Mouse (Mus musculus) heart, embryonic 11.5 days (tissue): ENCODE measurements around the gene Cuedc1. TPM values are rescaled to one million over a fixed set of nuclear protein-coding genes. Genes with fewer than 3 reads are reported as not detected.
"Not testable (repeated sequence)": the region's sequence is repeated elsewhere in the genome, so short reads cannot be mapped to it uniquely, and the experiment has no call there.

Experiments used
- ATAC-seq: fragments of 200-750 bp; cut with Nextera tagmentation; replicated peaks from 2 replicates; pipeline ENCODE4 v1.8.0; 2017; ENCODE audit warnings: moderate library complexity; ENCODE audit not compliant: insufficient number of reproducible peaks, low FRiP score, low TSS enrichment
- H3K27ac ChIP-seq: fragments of 300-500 bp; sonication (generic); 2 replicates; pipeline ENCODE4 v1.5.1; 2014; ENCODE audit warnings: mild to moderate bottlenecking, low read depth, low read length
- H3K27me3 ChIP-seq: fragments of 300-500 bp; sonication (generic); 2 replicates; pipeline ENCODE4 v1.6.1; 2014; ENCODE audit warnings: mild to moderate bottlenecking, low read length, mixed read lengths; ENCODE audit not compliant: control insufficient read depth, insufficient read depth
- H3K36me3 ChIP-seq: fragments of 300-500 bp; sonication (generic); 2 replicates; pipeline ENCODE4 v1.6.1; 2014; ENCODE audit warnings: mild to moderate bottlenecking, low read length, moderate library complexity, mixed read lengths; ENCODE audit not compliant: control insufficient read depth, insufficient read depth
- H3K4me1 ChIP-seq: fragments of 300-500 bp; sonication (generic); 2 replicates; pipeline ENCODE4 v1.6.1; 2014; ENCODE audit warnings: low read length; ENCODE audit not compliant: control insufficient read depth, insufficient read depth
- H3K4me2 ChIP-seq: fragments of 300-500 bp; sonication (generic); 2 replicates; pipeline ENCODE4 v1.6.1; 2014; ENCODE audit warnings: mild to moderate bottlenecking, moderate library complexity
- H3K4me3 ChIP-seq: fragments of 300-500 bp; sonication (generic); 2 replicates; pipeline ENCODE4 v1.5.1; 2014; ENCODE audit warnings: low read depth, low read length
- H3K9ac ChIP-seq: fragments of 300-500 bp; sonication (generic); 2 replicates; pipeline ENCODE4 v1.6.1; 2014; ENCODE audit warnings: mild to moderate bottlenecking, low read depth, low read length, moderate library complexity
- H3K9me3 ChIP-seq: fragments of 300-500 bp; sonication (generic); replicated peaks from 2 replicates; pipeline ENCODE4 v1.6.1; 2016; ENCODE audit warnings: low read length; ENCODE audit not compliant: control insufficient read depth
- WGBS: fragments of 180-500 bp; shearing (Covaris S2); extraction: QIAGEN DNeasy Blood & Tissue Kit; methylation state at CpG from one replicate; pipeline ENCODE4 v1.1.7; 2014; ENCODE audit not compliant: insufficient replicate concordance; 5-methylcytosine and 5-hydroxymethylcytosine counted together
- polyA plus RNA-seq: library from polyadenylated mRNA; unstranded; fragments of >200 nt; fragmentation: Nextera tagmentation; extraction: Ambion mirVana; gene quantifications from 2 replicates; pipeline ENCODE4 v1.2.1, GENCODE M21; 2014

Cuedc1 gene
- polyA plus RNA-seq, 1 experiment from 2014 or later, result 11.7 TPM

- Histone ChIP-seq H3K36me3 (no peaks in the 10 kb centered on the region), H3K4me2 (peak overlapping the region; percentile 59), H3K27ac (no peak overlapping the region), H3K4me1 (peaks cover 18% of the 10 kb centered on the region), H3K27me3 (peaks cover 37% of the 10 kb centered on the region), H3K9ac (0 out of 2 replicates have a peak overlapping the region, but pooled peaks have one; percentile 23), H3K4me3 (peak overlapping the region; percentile 28), H3K9me3 (no peaks in the 10 kb centered on the region)
- 4% methylated on average over 29 of the region's 29 CpGs for WGBS
- ATAC-seq, result 0 out of 2 replicates have a peak, but pooled peaks have one; percentile 4
Measured at GRCm38 (mm10) chr11:88193824-88194696, 96.2 kb downstream of the Cuedc1 start.

GRCm38 (mm10) chr11:88195699-88196098, 97.8 kb downstream of the Cuedc1 start:
- H3K9ac ChIP-seq, H3K4me3 ChIP-seq, H3K36me3 ChIP-seq, H3K4me2 ChIP-seq, H3K9me3 ChIP-seq, ATAC-seq, H3K27ac ChIP-seq: not testable (repeated sequence)
- 81% methylated on average over 3 of the region's 3 CpGs for WGBS
- H3K4me1 ChIP-seq, result peaks cover 23% of the 10 kb centered on the region
- peaks cover 37% of the 10 kb centered on the region for H3K27me3 ChIP-seq

- Histone ChIP-seq H3K9me3 (no peaks in the 10 kb centered on the region), H3K9ac (no peak overlapping the region), H3K36me3 (no peaks in the 10 kb centered on the region), H3K4me2 (no peak overlapping the region), H3K27ac (no peak overlapping the region), H3K4me1 (peaks cover 30% of the 10 kb centered on the region), H3K4me3 (no peak overlapping the region), H3K27me3 (peaks cover 23% of the 10 kb centered on the region)
- ATAC-seq, result no peak
- 2% methylated on average over 2 of the region's 2 CpGs for WGBS
Measured at GRCm38 (mm10) chr11:88197153-88197576, 99.3 kb downstream of the Cuedc1 start.

GRCm38 (mm10) chr11:88198223-88198622, 100.4 kb downstream of the Cuedc1 start:
- Histone ChIP-seq H3K4me1 (peaks cover 32% of the 10 kb centered on the region), H3K4me2 (no peak overlapping the region), H3K9me3 (no peaks in the 10 kb centered on the region), H3K27ac (no peak overlapping the region), H3K27me3 (peaks cover 14% of the 10 kb centered on the region), H3K4me3 (no peak overlapping the region), H3K36me3 (no peaks in the 10 kb centered on the region), H3K9ac (no peak overlapping the region)
- 32% methylated on average over 4 of the region's 4 CpGs for WGBS
- ATAC-seq, result no peak

- H3K36me3 ChIP-seq, result no peaks in the 10 kb centered on the region
- no peak for ATAC-seq
- H3K4me3 ChIP-seq, result no peak overlapping the region
- H3K4me2 ChIP-seq, result peak overlapping the region; percentile 29
- H3K9me3 ChIP-seq, result no peaks in the 10 kb centered on the region
- H3K27me3 ChIP-seq, result no peaks in the 10 kb centered on the region
- H3K27ac ChIP-seq, result peak overlapping the region; percentile 80
- peaks cover 27% of the 10 kb centered on the region for H3K4me1 ChIP-seq
- no peak overlapping the region for H3K9ac ChIP-seq
- 50% methylated on average over 2 of the region's 2 CpGs for WGBS
Measured at GRCm38 (mm10) chr11:88201172-88201571, 103.3 kb downstream of the Cuedc1 start.

- H3K4me1 ChIP-seq, result peaks cover 27% of the 10 kb centered on the region
- H3K27me3 ChIP-seq, result no peaks in the 10 kb centered on the region
- no peaks in the 10 kb centered on the region for H3K36me3 ChIP-seq
- ATAC-seq, result no peak
- H3K4me2 ChIP-seq, result peak overlapping the region; percentile 29
- no peaks in the 10 kb centered on the region for H3K9me3 ChIP-seq
- peak overlapping the region; percentile 23; the same call in 1 of the 2 replicates for H3K9ac ChIP-seq
- H3K27ac ChIP-seq, result peak overlapping the region; percentile 80
- WGBS, result 5% methylated on average over 2 of the region's 2 CpGs
- H3K4me3 ChIP-seq, result no peak overlapping the region
Measured at GRCm38 (mm10) chr11:88202077-88202476, 104.2 kb downstream of the Cuedc1 start.

- peak; percentile 89 for ATAC-seq
- peaks cover 27% of the 10 kb centered on the region for H3K4me1 ChIP-seq
- no peaks in the 10 kb centered on the region for H3K27me3 ChIP-seq
- under 1% methylated on average over 51 of the region's 51 CpGs for WGBS
- H3K36me3 ChIP-seq, result no peaks in the 10 kb centered on the region
- H3K9me3 ChIP-seq, result no peaks in the 10 kb centered on the region
- peak within 1 kb of the TSS; percentile 93 for H3K4me3 ChIP-seq
- H3K4me2 ChIP-seq, result peak within 1 kb of the TSS; percentile 94
- H3K9ac ChIP-seq, result peak within 1 kb of the TSS; percentile 87
- peak within 1 kb of the TSS; percentile 94 for H3K27ac ChIP-seq
Measured at GRCm38 (mm10) chr11:88203712-88204532, 106.1 kb downstream of the Cuedc1 start, which contains the start of gene Mrps23. TSS of gene Mrps23 (plus strand) at chr11:88204388.

- no peaks in the 10 kb centered on the region; the same call in 1 of the 2 replicates for H3K36me3 ChIP-seq
- H3K27ac ChIP-seq, result peak overlapping the region; percentile 67
- ATAC-seq, result peak; percentile 4; the same call in 1 of the 2 replicates
- peaks cover 27% of the 10 kb centered on the region for H3K4me1 ChIP-seq
- WGBS, result 30% methylated on average over 30 of the region's 30 CpGs
- peak overlapping the region; percentile 94 for H3K4me2 ChIP-seq
- H3K9ac ChIP-seq, result peak overlapping the region; percentile 87
- H3K27me3 ChIP-seq, result no peaks in the 10 kb centered on the region
- peak overlapping the region; percentile 93 for H3K4me3 ChIP-seq
- H3K9me3 ChIP-seq, result no peaks in the 10 kb centered on the region
Measured at GRCm38 (mm10) chr11:88204593-88205368, 106.9 kb downstream of the Cuedc1 start.
